Mouse (Mus musculus) right cerebral cortex, postnatal 4 days (tissue): ENCODE measurements around the gene Ret.
A peak's percentile ranks its signal among the peaks of the same experiment; 100 is the strongest.

Experiments used
- DNase-seq: peaks from one replicate; pipeline ENCODE4 v3.0.0-alpha.2; 2022

Gene Ret

GRCm38 (mm10) chr6:118197440-118197975 is at the start of gene Ret:
Gene Ret (minus strand): TSS chr6:118197718.
- no peak for DNase-seq

GRCm38 (mm10) chr6:118247161-118247560 is 49.6 kb upstream of the Ret start:
- no peak for DNase-seq

GRCm38 (mm10) chr6:118244106-118244505 is 46.6 kb upstream of the Ret start:
- no peak for DNase-seq

- DNase-seq: no peak
Observed at GRCm38 (mm10) chr6:118242941-118243340, 45.4 kb upstream of the Ret start.

GRCm38 (mm10) chr6:118226072-118226471 is 28.6 kb upstream of the Ret start:
- DNase-seq: no peak

- DNase-seq: no peak
Observed at GRCm38 (mm10) chr6:118222471-118222870, 25.0 kb upstream of the Ret start.

GRCm38 (mm10) chr6:118215676-118216075 is 18.2 kb upstream of the Ret start:
- DNase-seq: no peak

- DNase-seq: no peak
Observed at GRCm38 (mm10) chr6:118208326-118208725, 10.8 kb upstream of the Ret start.

- no peak for DNase-seq
Observed at GRCm38 (mm10) chr6:118206386-118206785, 8.9 kb upstream of the Ret start.

- no peak for DNase-seq
Observed at GRCm38 (mm10) chr6:118205176-118205890, 7.8 kb upstream of the Ret start.

GRCm38 (mm10) chr6:118204112-118204511 is 6.6 kb upstream of the Ret start:
- no peak for DNase-seq

GRCm38 (mm10) chr6:118196751-118197439 is 623 bp downstream of the Ret start:
- DNase-seq: peak; percentile 35

GRCm38 (mm10) chr6:118195108-118195507 is 2.4 kb downstream of the Ret start:
- DNase-seq: peak; percentile 71

GRCm38 (mm10) chr6:118192882-118193281 is 4.6 kb downstream of the Ret start:
- DNase-seq: no peak

GRCm38 (mm10) chr6:118192199-118192598 is 5.3 kb downstream of the Ret start:
- DNase-seq: no peak

GRCm38 (mm10) chr6:118189764-118190163 is 7.8 kb downstream of the Ret start:
- no peak for DNase-seq

GRCm38 (mm10) chr6:118188599-118188998 is 8.9 kb downstream of the Ret start:
- DNase-seq: no peak

- DNase-seq: no peak
Observed at GRCm38 (mm10) chr6:118187285-118187641, 10.3 kb downstream of the Ret start.

GRCm38 (mm10) chr6:118186620-118187284 is 10.8 kb downstream of the Ret start:
- no peak for DNase-seq

- DNase-seq: no peak
Observed at GRCm38 (mm10) chr6:118184126-118184525, 13.4 kb downstream of the Ret start.

GRCm38 (mm10) chr6:118180085-118180423 is 17.5 kb downstream of the Ret start:
- DNase-seq: no peak

GRCm38 (mm10) chr6:118179316-118180084 is 18.0 kb downstream of the Ret start:
- peak; percentile 70 for DNase-seq

- no peak for DNase-seq
Observed at GRCm38 (mm10) chr6:118173975-118174328, 23.6 kb downstream of the Ret start.
